Comparison of ENCODE assay signal across 9 mouse cellular contexts in the genomic region with DNA sequence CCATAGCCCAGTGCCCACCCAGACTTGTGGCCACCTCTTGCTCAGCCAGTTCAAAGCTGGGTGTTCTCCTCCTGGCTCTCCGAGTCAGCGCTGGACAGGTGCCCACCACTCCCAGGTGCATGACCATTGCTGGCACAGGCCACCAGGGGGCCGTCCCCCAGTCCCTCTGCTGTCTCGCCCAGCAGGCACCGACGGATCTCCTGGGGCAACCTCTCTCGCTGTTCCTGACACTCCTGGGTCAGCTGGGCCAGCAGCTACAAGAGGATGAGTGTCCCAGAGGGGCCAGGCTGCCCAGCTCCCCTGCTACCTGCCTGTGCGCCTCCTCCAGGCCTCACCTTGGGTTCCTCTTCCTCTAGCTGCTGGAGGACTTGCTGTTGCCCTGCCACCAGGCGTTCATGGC. TPM values are rescaled to one million over a fixed set of nuclear protein-coding genes. Genes with fewer than 3 reads are reported as not detected.
A peak's percentile ranks its signal among the peaks of the same experiment; 100 is the strongest.
DNase-seq lines count a peak whose midpoint lies in the region; TF ChIP-seq lines count a peak whose summit lies in the region.
"Had no signal": no experiment of that assay in that cellular context is flagged by ENCODE, and none has a peak within 500 bp of the region (broad histone marks: within the 10 kb centered on the region; RNA-seq: fewer than 3 reads in every experiment).

No protein-coding gene starts in this region.

- intact Hi-C loops in gastrocnemius, adult 2 months (cut with DNase I): no loop called here
- intact Hi-C loops in left cerebral cortex, postnatal 14 days (cut with DNase I): no loop called here

- H3K4me1 ChIP-seq in testis, adult 2 months (ENCODE audit: control insufficient read depth, insufficient read depth, low read length): peaks cover 18% of the 10 kb centered on the region

- H3K27ac ChIP-seq in gastrocnemius, adult 2 months: peak overlapping the region; percentile 100
- H3K27ac ChIP-seq in testis, adult 2 months (ENCODE audit: control insufficient read depth, insufficient read depth, low read depth, low read length): no peak overlapping the region

- peak; percentile 38 for TF ChIP-seq CTCF in gastrocnemius, adult 2 months (IDR thresholded peaks at IDR 0.05)
- TF ChIP-seq CTCF in testis, adult 2 months (IDR thresholded peaks at IDR 0.05; ENCODE audit: control insufficient read depth, insufficient read depth, insufficient replicate concordance, low read depth, low read length): peak; percentile 40; the same call in 1 of the 2 replicates

- DNase-seq in gastrocnemius, adult 2 months: peak; percentile 61
- no peak for DNase-seq in gastrocnemius, postnatal 4 days (ENCODE audit: low spot score in 2 of 2)
- DNase-seq in testis, postnatal 14 days (ENCODE audit: low spot score): no peak
- peak; percentile 78 for DNase-seq in kidney, postnatal 14 days
- peak; percentile 51 for DNase-seq in thymus, postnatal 14 days
- DNase-seq in left cerebral cortex, postnatal 14 days (ENCODE audit: low spot score in 2 of 2): no peak
- no peak for DNase-seq in frontal cortex, postnatal 25 days (ENCODE audit: low spot score in 2 of 2)

- no peaks in the 10 kb centered on the region for H3K27me3 ChIP-seq in testis, adult 2 months (ENCODE audit: control insufficient read depth, insufficient read depth, low read length)
- H3K27me3 ChIP-seq: megakaryocyte, embryonic 14.5 days had no signal

- H3K4me3 ChIP-seq in gastrocnemius, adult 2 months: no peak overlapping the region
- H3K4me3 ChIP-seq in testis, adult 2 months (ENCODE audit: control insufficient read depth, low read depth, low read length): no peak overlapping the region

- no peak for TF ChIP-seq POLR2A in testis, adult 2 months (IDR thresholded peaks at IDR 0.05; ENCODE audit: control insufficient read depth, low read depth, low read length)

- H3K36me3 ChIP-seq in testis, adult 2 months (ENCODE audit: control insufficient read depth, insufficient read depth, low read length): no peaks in the 10 kb centered on the region; the same call in 1 of the 2 replicates

RNA-seq across cellular contexts. Expression of gene Gpr137, which starts 11.8 kb away (rescaled TPM):
- 10 to 100 TPM in 1 of 2 experiments, 1 to 10 TPM in 1; 8.2 to 13.8 TPM for total RNA-seq in gastrocnemius, adult 2 months (2021)
- total RNA-seq in gastrocnemius, postnatal 4 days (2021): 10 to 100 TPM; 13.7 to 14.4 TPM
- polyA plus RNA-seq in testis, adult 2 months (2012; rRNA removed): 205 and 212 TPM in 2 replicates
- 10 to 100 TPM; 91.5 to 92.3 TPM for total RNA-seq in left cerebral cortex, postnatal 14 days (2021)

RNA-seq across cellular contexts. Expression of gene Bad, which starts 12.4 kb away (rescaled TPM):
- total RNA-seq in gastrocnemius, adult 2 months (2021): 10 to 100 TPM; 10.8 to 14.4 TPM
- 10 to 100 TPM; 31.6 to 34.4 TPM for total RNA-seq in gastrocnemius, postnatal 4 days (2021)
- 78.8 and 91.6 TPM in 2 replicates for polyA plus RNA-seq in testis, adult 2 months (2012; rRNA removed)
- total RNA-seq in left cerebral cortex, postnatal 14 days (2021): 10 to 100 TPM; 35.2 to 36.0 TPM

RNA-seq across cellular contexts. Expression of gene Kcnk4, which starts 19.7 kb away (rescaled TPM):
- total RNA-seq in gastrocnemius, adult 2 months (2021): not detected
- total RNA-seq in gastrocnemius, postnatal 4 days (2021): under 1 TPM in 1 of 2 experiments, not detected in 1; 0.39 TPM
- 1.3 and 1.5 TPM in 2 replicates for polyA plus RNA-seq in testis, adult 2 months (2012; rRNA removed)
- total RNA-seq in left cerebral cortex, postnatal 14 days (2021): 10 to 100 TPM; 44.9 to 50.4 TPM

RNA-seq across cellular contexts. Expression of gene Ppp1r14b, which starts 20.7 kb away (rescaled TPM):
- 100 to 1,000 TPM; 121 to 127 TPM for total RNA-seq in gastrocnemius, adult 2 months (2021)
- 100 to 1,000 TPM; 364 to 392 TPM for total RNA-seq in gastrocnemius, postnatal 4 days (2021)
- 139 and 154 TPM in 2 replicates for polyA plus RNA-seq in testis, adult 2 months (2012; rRNA removed)
- 10 to 100 TPM; 55.4 to 71.5 TPM for total RNA-seq in left cerebral cortex, postnatal 14 days (2021)

RNA-seq across cellular contexts. Expression of gene Plcb3, which starts 22.2 kb away (rescaled TPM):
- total RNA-seq in gastrocnemius, adult 2 months (2021): 10 to 100 TPM in 1 of 2 experiments, 1 to 10 TPM in 1; 9.1 to 11.0 TPM
- 10 to 100 TPM; 22.2 to 23.9 TPM for total RNA-seq in gastrocnemius, postnatal 4 days (2021)
- 13.9 and 14.6 TPM in 2 replicates for polyA plus RNA-seq in testis, adult 2 months (2012; rRNA removed)
- 10 to 100 TPM; 13.4 to 13.6 TPM for total RNA-seq in left cerebral cortex, postnatal 14 days (2021)

Comparison
In these comparisons a context has a peak if more than half of its experiments do, and no peak if none do; other contexts are left out.
1. DNase-seq: peak in gastrocnemius, adult 2 months (single experiment), kidney, postnatal 14 days (single experiment) and thymus, postnatal 14 days (single experiment); none in gastrocnemius, postnatal 4 days (0 of 2), testis, postnatal 14 days (single experiment), left cerebral cortex, postnatal 14 days (0 of 2) and frontal cortex, postnatal 25 days (0 of 2).
2. RNA of gene Gpr137, which starts 11.8 kb away (total RNA-seq): 91.5 to 92.3 TPM in left cerebral cortex, postnatal 14 days; 13.7 to 14.4 TPM in gastrocnemius, postnatal 4 days and 8.2 to 13.8 TPM in gastrocnemius, adult 2 months; every median in the first group is over 4 times any median in the second.
3. RNA of gene Kcnk4, which starts 19.7 kb away (total RNA-seq): 44.9 to 50.4 TPM in left cerebral cortex, postnatal 14 days; 0.39 TPM in gastrocnemius, postnatal 4 days and not detected in gastrocnemius, adult 2 months; every median in the first group is over 10 times any median in the second.